Mouse (Mus musculus) neural tube, embryonic 15.5 days (tissue): ENCODE results near the gene Mettl1. TPM values are rescaled to one million over a fixed set of nuclear protein-coding genes. Genes with fewer than 3 reads are reported as not detected.
"Not testable (repeated sequence)": the region's sequence is repeated elsewhere in the genome, so short reads cannot be mapped to it uniquely, and the experiment has no call there.

ENCODE experiments used
- ATAC-seq: fragments of 200-750 bp; cut with Nextera tagmentation; 2 replicates; pipeline ENCODE4 v1.8.0; 2017; ENCODE audit warnings: mild to moderate bottlenecking, moderate TSS enrichment, moderate library complexity; ENCODE audit not compliant: low FRiP score
- H3K27ac ChIP-seq: fragments of 300-500 bp; sonication (generic); replicated peaks from 2 replicates; pipeline ENCODE4 v1.5.1; 2015; ENCODE audit warnings: mild to moderate bottlenecking, inconsistent platforms
- H3K27me3 ChIP-seq: fragments of 300-500 bp; sonication (generic); replicated peaks from 2 replicates; pipeline ENCODE4 v1.6.1; 2015; ENCODE audit warnings: inconsistent platforms
- H3K36me3 ChIP-seq: fragments of 300-500 bp; sonication (generic); 2 replicates; pipeline ENCODE4 v1.6.1; 2015; ENCODE audit warnings: inconsistent platforms
- H3K4me1 ChIP-seq: fragments of 300-500 bp; sonication (generic); 2 replicates; pipeline ENCODE4 v1.6.1; 2015; ENCODE audit warnings: inconsistent platforms
- H3K4me2 ChIP-seq: fragments of 300-500 bp; sonication (generic); 2 replicates; pipeline ENCODE4 v1.6.1; 2015; ENCODE audit warnings: inconsistent platforms, mild to moderate bottlenecking, moderate library complexity
- H3K4me3 ChIP-seq: fragments of 300-500 bp; sonication (generic); replicated peaks from 2 replicates; pipeline ENCODE4 v1.5.1; 2015; ENCODE audit warnings: mild to moderate bottlenecking, inconsistent platforms
- H3K9ac ChIP-seq: fragments of 300-500 bp; sonication (generic); replicated peaks from 2 replicates; pipeline ENCODE4 v1.6.1; 2015; ENCODE audit warnings: mild to moderate bottlenecking, inconsistent platforms
- H3K9me3 ChIP-seq: fragments of 300-500 bp; sonication (generic); replicated peaks from 2 replicates; pipeline ENCODE4 v1.6.1; 2016; ENCODE audit warnings: inconsistent platforms
- WGBS: fragments of 180-500 bp; shearing (Covaris S2); methylation state at CpG from one replicate; pipeline ENCODE4 v1.1.7; 2015; ENCODE audit warnings: mixed read lengths; 5-methylcytosine and 5-hydroxymethylcytosine counted together
- polyA plus RNA-seq: library from polyadenylated mRNA; unstranded; fragments of >200 nt; fragmentation: Nextera tagmentation; extraction: Ambion mirVana; gene quantifications from 2 replicates; pipeline ENCODE4 v1.2.1, GENCODE M21; 2015

The Mettl1 gene
- polyA plus RNA-seq, 1 experiment from 2014 or later = 24.3 TPM

DNA sequence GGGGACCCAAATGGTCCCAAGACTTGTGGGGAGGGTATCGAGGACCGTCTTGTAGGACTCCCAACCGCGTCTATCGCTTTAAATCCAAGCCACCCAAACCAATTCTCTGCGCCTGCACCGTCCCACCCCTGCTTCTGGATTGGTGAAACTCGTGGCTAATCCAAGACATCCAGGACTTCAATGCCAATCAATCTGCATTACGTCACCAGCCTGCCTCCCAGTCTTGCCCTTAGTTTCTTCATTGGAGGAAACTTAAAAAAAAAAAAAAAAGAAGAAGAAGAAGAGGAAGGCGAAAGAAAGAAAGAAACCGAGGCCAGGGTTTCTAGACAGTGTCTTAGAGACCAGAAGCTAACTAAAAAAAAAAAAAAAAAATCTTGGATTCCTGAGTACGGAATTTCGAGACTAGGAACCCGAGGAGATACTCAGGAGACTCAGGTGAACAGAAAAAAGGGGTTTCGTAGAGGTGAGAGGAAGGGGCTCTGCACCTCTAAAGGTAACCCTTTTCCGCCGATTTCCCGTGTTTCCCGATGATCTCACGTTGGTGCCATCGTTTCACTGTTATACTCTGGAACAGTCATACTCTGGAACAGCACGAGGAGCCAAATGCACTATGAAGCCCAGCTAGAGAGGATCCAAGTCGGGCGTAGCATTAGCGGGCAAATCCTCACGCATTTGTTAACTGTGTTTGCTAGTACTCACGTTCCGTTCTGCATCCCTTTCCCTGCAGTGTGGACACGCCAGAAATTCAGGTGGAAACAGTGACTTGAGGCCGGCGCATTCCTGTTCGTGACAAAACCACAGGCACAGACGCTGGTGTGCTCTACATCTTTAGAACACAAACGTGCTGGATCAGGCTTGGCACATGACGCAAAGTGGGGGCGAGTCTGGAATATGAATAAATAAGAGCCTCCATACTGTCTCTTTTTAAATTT, 29.2 kb downstream of the Mettl1 start, which contains the start of gene Tspan31:
Tspan31 (minus strand) TSS at position 75 of the 932 bp plus-strand sequence.
- H3K4me3 ChIP-seq = peak within 1 kb of the TSS; percentile 68
- peak; percentile 94 for ATAC-seq
- peaks cover 36% of the 10 kb centered on the region for H3K36me3 ChIP-seq
- peak within 1 kb of the TSS; percentile 72 for H3K9ac ChIP-seq
- WGBS = 2% methylated on average over 36 of the region's 36 CpGs
- no peaks in the 10 kb centered on the region for H3K27me3 ChIP-seq
- H3K4me1 ChIP-seq = peaks cover 35% of the 10 kb centered on the region
- peak within 1 kb of the TSS; percentile 97 for H3K27ac ChIP-seq
- H3K9me3 ChIP-seq = no peaks in the 10 kb centered on the region
- H3K4me2 ChIP-seq = peak within 1 kb of the TSS; percentile 91

DNA sequence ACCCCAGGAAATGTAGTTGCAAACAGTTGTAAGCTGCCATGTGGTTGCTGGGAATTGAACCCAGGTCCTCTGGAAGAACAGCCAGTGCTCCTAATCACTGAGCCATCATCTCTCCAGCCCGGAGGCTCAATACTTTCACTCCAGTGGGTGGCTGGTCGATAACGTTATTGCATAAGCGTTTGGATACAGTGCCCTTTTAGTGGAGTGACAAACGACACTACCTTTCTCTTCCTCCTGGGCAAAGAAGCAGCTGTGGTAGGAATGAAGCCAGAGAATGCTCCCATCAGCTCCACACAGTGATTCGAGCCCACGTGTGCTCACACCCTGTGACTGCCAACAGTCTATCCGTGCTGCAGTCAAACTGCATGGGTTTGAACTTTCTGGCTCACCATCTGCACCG, 30.0 kb downstream of the Mettl1 start:
- H3K4me2 ChIP-seq = peak overlapping the region; percentile 91
- H3K27me3 ChIP-seq = 0 out of 2 replicates have a peak, but pooled peaks cover 2% of the 10 kb centered on the region
- peak overlapping the region; percentile 72; the same call in 1 of the 2 replicates for H3K9ac ChIP-seq
- WGBS = 67% methylated on average over 9 of the region's 9 CpGs
- H3K4me1 ChIP-seq = peaks cover 38% of the 10 kb centered on the region
- peak overlapping the region; percentile 68 for H3K4me3 ChIP-seq
- peak overlapping the region; percentile 97 for H3K27ac ChIP-seq
- no peaks in the 10 kb centered on the region for H3K9me3 ChIP-seq
- no peak for ATAC-seq
- H3K36me3 ChIP-seq = peaks cover 28% of the 10 kb centered on the region

DNA sequence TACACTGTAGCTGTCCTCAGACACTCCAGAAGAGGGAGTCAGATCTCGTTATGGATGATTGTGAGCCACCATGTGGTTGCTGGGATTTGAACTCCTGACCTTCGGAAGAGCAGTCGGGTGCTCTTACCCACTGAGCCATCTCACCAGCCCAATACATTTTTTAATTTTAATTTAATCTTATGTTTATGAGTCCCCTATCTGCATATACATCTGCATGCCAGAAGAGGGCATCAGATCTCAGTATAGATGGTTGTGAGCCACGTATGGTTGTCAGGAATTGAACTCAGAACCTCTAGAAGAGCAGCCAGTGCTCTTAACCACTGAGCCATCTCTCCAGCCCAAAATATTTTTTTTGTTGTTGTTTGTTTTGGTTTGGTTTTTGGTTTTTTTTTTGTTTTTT, 31.1 kb downstream of the Mettl1 start:
- not testable (repeated sequence) for H3K27me3 ChIP-seq, H3K9me3 ChIP-seq, ATAC-seq, H3K27ac ChIP-seq, H3K9ac ChIP-seq, H3K4me2 ChIP-seq, H3K4me3 ChIP-seq
- Histone ChIP-seq H3K4me1 (peaks cover 38% of the 10 kb centered on the region), H3K36me3 (peaks cover 18% of the 10 kb centered on the region)
- WGBS = 89% methylated on average over 4 of the region's 4 CpGs

DNA sequence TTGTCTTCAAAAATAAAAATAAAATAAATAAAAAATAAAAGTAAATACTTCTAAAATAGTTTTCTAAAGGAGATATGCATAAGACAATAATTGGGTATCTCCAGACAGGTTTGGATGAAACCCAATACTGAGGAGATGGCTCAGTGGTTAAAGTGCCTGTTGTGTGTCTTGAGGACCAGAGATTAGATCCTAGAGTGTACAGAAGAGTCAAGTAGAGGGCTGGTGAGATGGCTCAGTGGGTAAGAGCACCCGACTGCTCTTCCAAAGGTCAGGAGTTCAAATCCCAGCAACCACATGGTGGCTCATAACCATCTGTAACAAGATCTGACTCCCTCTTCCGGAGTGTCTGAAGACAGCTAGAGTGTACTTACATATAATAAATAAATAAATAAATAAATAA, 31.8 kb downstream of the Mettl1 start:
- H3K4me3 ChIP-seq, H3K9ac ChIP-seq, H3K27ac ChIP-seq, H3K27me3 ChIP-seq, H3K4me2 ChIP-seq, H3K9me3 ChIP-seq, ATAC-seq: not testable (repeated sequence)
- peaks cover 41% of the 10 kb centered on the region for H3K4me1 ChIP-seq
- 70% methylated on average over 2 of the region's 2 CpGs for WGBS
- peaks cover 11% of the 10 kb centered on the region for H3K36me3 ChIP-seq

DNA sequence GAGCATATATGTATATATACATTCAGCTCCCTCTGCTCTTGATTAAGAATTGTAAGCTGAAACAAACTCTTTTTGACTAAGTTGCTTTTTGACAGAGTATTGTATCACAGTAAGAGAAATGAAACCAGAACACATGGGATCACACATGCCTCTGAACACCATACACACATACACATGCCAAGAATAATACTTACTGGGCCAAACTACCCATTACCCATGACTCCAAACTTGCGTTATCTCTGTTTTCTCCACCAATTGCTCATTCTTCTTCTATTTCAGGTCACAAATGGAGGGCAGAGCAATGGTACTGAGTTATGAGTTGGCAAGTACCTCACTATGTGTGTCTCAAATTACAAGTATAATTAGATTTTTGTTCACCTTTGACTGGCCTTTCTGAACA, 32.8 kb downstream of the Mettl1 start:
- Histone ChIP-seq H3K9ac (no peak overlapping the region), H3K4me3 (no peak overlapping the region), H3K27ac (no peak overlapping the region), H3K36me3 (peaks cover under 1% of the 10 kb centered on the region; the same call in 1 of the 2 replicates), H3K27me3 (0 out of 2 replicates have a peak, but pooled peaks cover 2% of the 10 kb centered on the region), H3K9me3 (no peaks in the 10 kb centered on the region), H3K4me2 (no peak overlapping the region), H3K4me1 (peaks cover 38% of the 10 kb centered on the region)
- WGBS = 93% methylated on average over 1 of the region's 1 CpGs
- no peak for ATAC-seq

DNA sequence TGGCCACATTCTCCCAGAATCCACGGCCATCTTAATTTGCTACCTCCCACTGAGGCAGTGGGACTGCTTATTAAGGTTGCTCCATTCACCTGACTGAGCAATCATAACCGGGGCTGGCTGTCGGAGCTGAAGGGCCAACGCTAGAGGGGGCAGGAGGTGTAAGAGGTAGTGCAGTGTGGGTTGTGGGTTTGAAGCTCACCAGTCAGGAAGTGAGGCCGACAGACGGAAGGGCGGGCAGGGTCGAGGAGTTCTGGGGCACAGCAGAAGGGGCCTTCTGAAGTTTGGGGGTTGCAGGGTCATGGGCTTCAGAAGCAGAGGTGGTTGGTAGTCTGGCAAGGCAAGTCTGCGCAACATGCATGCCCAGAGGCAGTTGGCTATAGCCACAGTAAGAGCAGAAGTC, 33.9 kb downstream of the Mettl1 start, which contains the start of gene Agap2:
Agap2 (plus strand) TSS at position 205 of the 400 bp plus-strand sequence.
- no peak within 1 kb of the TSS for H3K9ac ChIP-seq
- no peaks in the 10 kb centered on the region for H3K9me3 ChIP-seq
- no peak for ATAC-seq
- H3K4me3 ChIP-seq = no peak within 1 kb of the TSS
- H3K36me3 ChIP-seq = no peaks in the 10 kb centered on the region
- peak within 1 kb of the TSS; percentile 6; the same call in 1 of the 2 replicates for H3K4me2 ChIP-seq
- peaks cover 34% of the 10 kb centered on the region for H3K4me1 ChIP-seq
- 71% methylated on average over 9 of the region's 9 CpGs for WGBS
- no peak within 1 kb of the TSS for H3K27ac ChIP-seq
- 0 out of 2 replicates have a peak, but pooled peaks cover 2% of the 10 kb centered on the region for H3K27me3 ChIP-seq

DNA sequence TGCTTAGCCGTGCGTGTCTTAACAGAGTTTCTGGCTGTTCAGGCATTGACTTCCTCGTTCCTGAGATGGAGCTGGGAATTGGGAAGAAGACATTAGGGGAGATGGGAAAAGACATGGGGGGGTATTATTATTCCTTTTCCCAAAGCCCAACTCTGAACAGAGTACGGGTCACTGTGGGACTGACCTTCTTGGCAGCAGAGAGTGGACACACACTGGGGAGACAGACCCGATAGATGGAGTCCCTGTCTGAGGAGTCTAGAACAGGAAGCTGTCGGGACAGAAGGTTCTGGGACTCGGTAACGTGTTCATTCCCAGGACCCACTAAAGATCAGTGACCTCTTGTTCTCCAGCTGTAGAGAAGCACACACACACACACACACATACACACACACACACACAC, 34.4 kb downstream of the Mettl1 start:
- no peak for ATAC-seq
- Histone ChIP-seq H3K27ac (no peak overlapping the region), H3K36me3 (no peaks in the 10 kb centered on the region), H3K27me3 (0 out of 2 replicates have a peak, but pooled peaks cover 5% of the 10 kb centered on the region), H3K4me3 (no peak overlapping the region), H3K4me2 (peak overlapping the region; percentile 6; the same call in 1 of the 2 replicates), H3K4me1 (peaks cover 38% of the 10 kb centered on the region), H3K9ac (no peak overlapping the region), H3K9me3 (no peaks in the 10 kb centered on the region)
- 77% methylated on average over 8 of the region's 8 CpGs for WGBS

DNA sequence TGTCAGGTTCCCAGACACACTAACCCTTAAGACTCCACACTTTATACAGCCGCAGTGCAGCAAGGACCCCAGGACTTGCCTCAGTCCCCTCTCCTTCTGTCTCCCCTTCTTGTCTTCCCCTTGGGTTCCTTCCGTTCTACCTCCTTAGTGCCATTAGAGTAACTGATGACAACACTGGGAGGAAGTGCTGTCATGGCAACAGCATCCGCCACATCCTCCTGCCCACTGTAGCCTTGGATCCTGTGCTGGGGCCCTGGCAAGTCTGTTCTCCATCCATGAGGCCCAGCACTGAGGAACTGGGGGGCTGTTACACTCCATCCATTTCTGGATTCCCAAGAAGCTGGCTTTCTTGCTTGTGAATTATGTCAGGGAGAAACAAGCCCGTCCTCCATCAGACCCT, 34.9 kb downstream of the Mettl1 start:
- Histone ChIP-seq H3K9ac (no peak overlapping the region), H3K4me2 (peak overlapping the region; percentile 6; the same call in 1 of the 2 replicates), H3K27me3 (0 out of 2 replicates have a peak, but pooled peaks cover 5% of the 10 kb centered on the region), H3K27ac (no peak overlapping the region), H3K9me3 (no peaks in the 10 kb centered on the region), H3K36me3 (no peaks in the 10 kb centered on the region), H3K4me3 (no peak overlapping the region), H3K4me1 (peaks cover 38% of the 10 kb centered on the region)
- 32% methylated on average over 4 of the region's 4 CpGs for WGBS
- ATAC-seq = no peak

DNA sequence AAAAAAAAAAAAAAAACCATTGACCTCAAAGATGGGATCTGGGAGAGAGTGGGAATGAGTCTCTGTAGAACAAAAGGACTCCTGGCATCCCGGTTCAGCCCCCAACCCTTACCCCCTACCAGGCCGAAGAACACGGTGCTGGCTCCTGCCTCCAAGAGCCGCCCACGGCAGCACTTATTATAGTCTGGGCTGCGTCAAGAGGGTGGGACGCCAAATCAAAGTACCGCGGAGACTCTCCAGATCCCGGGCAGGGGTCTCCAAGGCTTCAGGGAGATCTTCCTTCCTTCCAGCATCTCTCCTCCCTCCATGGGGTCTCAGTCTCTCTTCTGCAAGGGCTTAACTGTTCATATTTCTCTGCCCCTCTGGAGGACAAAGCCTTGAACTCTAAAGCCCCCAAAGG, 36.3 kb downstream of the Mettl1 start:
- ATAC-seq = no peak
- peak overlapping the region; percentile 93 for H3K4me2 ChIP-seq
- 0 out of 2 replicates have a peak, but pooled peaks cover 5% of the 10 kb centered on the region for H3K27me3 ChIP-seq
- peak overlapping the region; percentile 42 for H3K9ac ChIP-seq
- H3K9me3 ChIP-seq = no peaks in the 10 kb centered on the region
- 5% methylated on average over 10 of the region's 10 CpGs for WGBS
- H3K36me3 ChIP-seq = no peaks in the 10 kb centered on the region
- H3K27ac ChIP-seq = peak overlapping the region; percentile 91
- peaks cover 47% of the 10 kb centered on the region for H3K4me1 ChIP-seq
- H3K4me3 ChIP-seq = peak overlapping the region; percentile 81

DNA sequence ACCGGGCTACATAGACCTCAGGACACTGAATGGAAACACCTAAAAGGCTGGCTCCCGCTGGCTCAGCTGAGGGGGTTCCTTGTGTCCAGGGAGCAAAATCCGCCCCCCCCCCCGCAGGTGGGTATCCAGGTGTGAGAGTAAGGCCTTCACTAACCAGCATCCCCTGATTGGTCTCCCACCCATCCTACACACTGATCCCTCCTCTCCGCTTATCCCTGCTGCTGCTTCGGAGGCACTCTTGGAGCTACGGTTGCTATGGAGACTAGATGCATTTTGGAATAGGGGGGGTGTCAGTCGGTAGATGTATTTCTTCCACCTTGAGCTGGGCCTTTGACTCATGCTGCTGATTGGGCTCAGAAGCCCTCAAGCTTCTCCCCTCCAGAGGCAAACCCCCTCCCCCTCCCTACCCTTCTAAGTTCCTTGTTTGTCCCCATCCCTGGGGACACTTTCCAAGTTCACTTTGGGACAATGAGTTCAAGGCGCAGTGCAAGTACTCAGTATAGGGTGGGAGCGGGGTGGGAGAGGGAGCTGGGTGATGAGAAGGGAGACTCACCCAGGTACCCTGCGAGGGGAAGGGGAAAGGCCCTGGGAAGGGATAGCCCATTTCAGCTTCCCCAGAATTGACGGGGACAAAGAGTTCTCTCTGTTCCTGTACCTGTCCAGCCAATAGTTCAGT, 36.9 kb downstream of the Mettl1 start:
- Histone ChIP-seq H3K27ac (peak overlapping the region; percentile 91), H3K4me1 (peaks cover 53% of the 10 kb centered on the region)
- 2% methylated on average over 12 of the region's 12 CpGs for WGBS

More for the DNA sequence above, 36.9 kb downstream of the Mettl1 start:
- Histone ChIP-seq H3K4me2 (peak overlapping the region; percentile 93), H3K9ac (peak overlapping the region; percentile 42; the same call in 1 of the 2 replicates), H3K36me3 (peaks cover 2% of the 10 kb centered on the region; the same call in 1 of the 2 replicates), H3K27me3 (peaks cover 7% of the 10 kb centered on the region), H3K4me3 (peak overlapping the region; percentile 81), H3K9me3 (no peaks in the 10 kb centered on the region)
- ATAC-seq = peak; percentile 54
